Mouse (Mus musculus) midbrain, embryonic 10.5 days (tissue): ENCODE results near the gene Sltm. TPM values are rescaled to one million over a fixed set of nuclear protein-coding genes. Genes with fewer than 3 reads are reported as not detected.

ENCODE experiments used
- DNase-seq: peaks from one replicate; pipeline ENCODE4 v3.0.0-alpha.2; 2017; ENCODE audit warnings: low spot score
- H3K27ac ChIP-seq: fragments of 300-500 bp; sonication (generic); replicated peaks from 2 replicates; pipeline ENCODE4 v1.5.1; 2016; ENCODE audit warnings: mild to moderate bottlenecking
- H3K27me3 ChIP-seq: fragments of 300-500 bp; sonication (generic); 2 replicates; pipeline ENCODE4 v1.6.1; 2016; ENCODE audit warnings: low read depth, mild to moderate bottlenecking; ENCODE audit not compliant: poor library complexity, severe bottlenecking
- H3K36me3 ChIP-seq: fragments of 300-500 bp; sonication (generic); 2 replicates; pipeline ENCODE4 v1.6.1; 2016; ENCODE audit warnings: mild to moderate bottlenecking, moderate library complexity
- H3K4me1 ChIP-seq: fragments of 300-500 bp; sonication (generic); 2 replicates; pipeline ENCODE4 v1.6.1; 2016
- H3K4me3 ChIP-seq: fragments of 300-500 bp; sonication (generic); 2 replicates; pipeline ENCODE4 v1.5.1; 2016; ENCODE audit warnings: mild to moderate bottlenecking, moderate library complexity
- H3K9me3 ChIP-seq: fragments of 300-500 bp; sonication (generic); replicated peaks from 2 replicates; pipeline ENCODE4 v1.6.1; 2016; ENCODE audit warnings: mild to moderate bottlenecking
- WGBS: fragments of 180-500 bp; shearing (Covaris S2); methylation state at CpG from one replicate; pipeline ENCODE4 v1.1.7; 2016; 5-methylcytosine and 5-hydroxymethylcytosine counted together
- polyA plus RNA-seq: library from polyadenylated mRNA; unstranded; fragments of >200 nt; fragmentation: Nextera tagmentation; extraction: Ambion mirVana; gene quantifications from 2 replicates; pipeline ENCODE4 v1.2.1, GENCODE M21; 2016

Gene Sltm
- 62.2 and 63.5 TPM in 2 replicates for polyA plus RNA-seq

DNA sequence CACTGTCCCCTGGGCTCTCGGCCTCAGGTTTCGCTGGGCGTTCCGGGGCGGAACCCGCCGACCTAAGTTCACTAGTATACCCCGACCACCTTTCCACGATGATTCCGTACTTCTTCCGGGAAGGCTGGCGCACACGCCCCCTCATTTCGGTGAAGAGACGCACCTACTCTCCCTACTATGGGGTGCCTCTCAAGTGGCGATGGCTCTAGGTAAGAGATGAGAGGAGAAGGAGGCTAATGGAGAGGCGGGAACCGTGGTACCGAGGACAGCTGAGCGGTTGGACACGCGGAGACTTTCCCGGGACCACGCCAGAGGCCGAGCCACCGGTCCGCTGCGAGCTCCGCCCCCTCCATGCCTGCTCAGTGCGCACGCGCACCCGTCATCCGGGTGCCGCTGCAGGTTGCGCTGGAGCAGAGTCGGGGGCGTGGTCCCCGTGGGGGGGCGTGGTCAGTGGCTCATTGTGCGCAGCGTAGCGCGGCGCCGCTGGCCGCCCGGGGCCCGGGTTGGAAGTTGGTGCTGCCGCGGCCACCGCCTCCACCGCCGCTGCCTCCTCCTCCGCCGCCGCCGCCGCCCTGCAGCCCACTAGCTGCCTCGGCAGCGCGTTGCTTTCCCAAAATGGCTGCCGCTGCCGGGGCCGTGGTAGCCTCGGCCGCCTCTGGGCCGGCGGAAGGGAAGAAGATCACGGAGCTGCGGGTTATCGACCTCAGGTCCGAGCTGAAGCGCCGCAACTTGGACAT lies at the start of gene Sltm:
TSS of gene Sltm (plus strand) at position 450 of the 737 bp plus-strand sequence.
- H3K9me3 ChIP-seq = no peaks in the 10 kb centered on the region
- H3K4me1 ChIP-seq = peaks cover 31% of the 10 kb centered on the region
- WGBS = under 1% methylated on average over 72 of the region's 75 CpGs
- H3K36me3 ChIP-seq = peaks cover 14% of the 10 kb centered on the region
- peak within 1 kb of the TSS; percentile 98 for H3K27ac ChIP-seq
- no peaks in the 10 kb centered on the region for H3K27me3 ChIP-seq
- peak; percentile 98 for DNase-seq
- H3K4me3 ChIP-seq = peak within 1 kb of the TSS; percentile 93

DNA sequence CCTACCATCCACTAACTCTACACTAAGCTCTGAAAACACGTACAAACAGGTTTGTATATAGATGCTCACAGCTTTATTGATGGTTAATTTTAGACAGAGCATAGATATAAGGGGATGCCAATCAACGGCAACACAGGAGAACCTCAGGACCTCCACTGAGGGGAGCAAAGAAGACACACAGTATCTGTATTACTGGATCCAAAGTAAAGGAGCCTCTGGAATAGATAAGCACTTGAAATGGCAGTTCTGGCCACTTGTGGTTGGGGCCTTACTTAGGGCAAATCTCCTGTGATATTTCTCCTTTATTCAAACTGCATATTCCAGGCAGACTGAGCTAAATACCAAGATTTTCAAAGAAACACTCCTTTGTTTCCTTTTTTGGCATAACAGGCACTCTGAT lies 49.5 kb upstream of the Sltm start:
- H3K4me3 ChIP-seq = no peak overlapping the region
- peaks cover 76% of the 10 kb centered on the region for H3K36me3 ChIP-seq
- no peaks in the 10 kb centered on the region for H3K4me1 ChIP-seq
- 93% methylated on average over 2 of the region's 2 CpGs for WGBS
- H3K27me3 ChIP-seq = no peaks in the 10 kb centered on the region
- DNase-seq = no peak
- no peaks in the 10 kb centered on the region for H3K9me3 ChIP-seq
- no peak overlapping the region for H3K27ac ChIP-seq

DNA sequence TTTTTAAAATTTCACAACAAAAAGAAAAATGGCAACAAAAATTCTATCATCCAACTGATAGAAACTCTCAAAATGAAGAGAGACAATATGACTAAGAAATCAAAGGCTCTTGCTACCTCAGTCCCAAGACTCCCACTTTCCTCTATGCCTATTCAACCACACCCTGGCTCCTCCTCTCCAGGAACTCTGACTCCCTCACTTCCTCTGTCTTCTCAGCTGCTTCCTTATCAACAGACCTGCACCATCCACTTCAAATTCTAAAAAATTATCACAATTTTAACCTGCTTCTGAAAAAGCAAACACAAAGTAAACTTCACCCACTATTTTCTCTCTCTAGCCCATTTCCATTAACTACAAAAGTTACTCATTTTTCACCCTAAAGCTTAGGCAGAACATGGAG lies 45.6 kb upstream of the Sltm start:
- H3K4me3 ChIP-seq = no peak overlapping the region
- no peaks in the 10 kb centered on the region for H3K27me3 ChIP-seq
- no peak overlapping the region for H3K27ac ChIP-seq
- DNase-seq = no peak
- H3K36me3 ChIP-seq = peaks cover 75% of the 10 kb centered on the region
- no peaks in the 10 kb centered on the region for H3K9me3 ChIP-seq
- peaks cover 4% of the 10 kb centered on the region for H3K4me1 ChIP-seq

GRCm38 (mm10) chr9:70502284-70503014 lies 40.1 kb upstream of the Sltm start:
- Histone ChIP-seq H3K27me3 (no peaks in the 10 kb centered on the region), H3K4me3 (peak overlapping the region; percentile 98), H3K36me3 (peaks cover 40% of the 10 kb centered on the region), H3K4me1 (peaks cover 14% of the 10 kb centered on the region), H3K27ac (peak overlapping the region; percentile 99), H3K9me3 (no peaks in the 10 kb centered on the region)
- WGBS = 46% methylated on average over 10 of the region's 10 CpGs
- no peak for DNase-seq

DNA sequence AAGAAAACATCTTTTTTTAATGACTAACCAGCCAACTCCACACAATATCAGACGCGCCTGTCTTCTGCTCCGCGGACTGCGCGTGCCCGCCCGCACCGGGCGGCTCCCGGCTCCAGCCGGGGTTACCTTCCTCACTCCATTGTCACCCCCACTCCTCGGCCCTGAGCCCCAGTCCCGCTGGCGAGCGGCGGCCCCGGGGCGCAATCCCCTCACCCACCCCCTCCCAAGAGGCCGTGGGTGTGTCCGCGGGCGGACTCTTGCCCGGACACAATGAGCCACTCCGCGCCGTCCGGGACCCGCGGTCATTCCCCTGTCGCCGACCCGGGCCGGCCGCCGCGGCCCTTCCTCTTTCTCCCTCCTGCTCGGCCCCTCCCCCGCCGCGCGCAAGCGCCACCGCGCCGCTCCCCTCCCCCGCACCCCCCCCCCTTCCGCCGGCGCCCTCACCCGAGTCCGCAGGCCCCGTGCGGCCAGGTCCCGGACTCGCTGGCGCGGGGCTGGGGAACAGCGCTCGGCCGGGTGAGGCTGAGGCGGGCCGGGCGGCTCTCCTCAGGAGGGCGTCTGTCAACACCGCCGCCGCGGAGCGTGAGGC lies 39.4 kb upstream of the Sltm start:
- peak overlapping the region; percentile 99 for H3K27ac ChIP-seq
- peaks cover 33% of the 10 kb centered on the region for H3K36me3 ChIP-seq
- under 1% methylated on average over 58 of the region's 70 CpGs for WGBS
- peaks cover 14% of the 10 kb centered on the region for H3K4me1 ChIP-seq
- no peak for DNase-seq
- H3K9me3 ChIP-seq = no peaks in the 10 kb centered on the region
- H3K4me3 ChIP-seq = peak overlapping the region; percentile 98
- H3K27me3 ChIP-seq = no peaks in the 10 kb centered on the region

DNA sequence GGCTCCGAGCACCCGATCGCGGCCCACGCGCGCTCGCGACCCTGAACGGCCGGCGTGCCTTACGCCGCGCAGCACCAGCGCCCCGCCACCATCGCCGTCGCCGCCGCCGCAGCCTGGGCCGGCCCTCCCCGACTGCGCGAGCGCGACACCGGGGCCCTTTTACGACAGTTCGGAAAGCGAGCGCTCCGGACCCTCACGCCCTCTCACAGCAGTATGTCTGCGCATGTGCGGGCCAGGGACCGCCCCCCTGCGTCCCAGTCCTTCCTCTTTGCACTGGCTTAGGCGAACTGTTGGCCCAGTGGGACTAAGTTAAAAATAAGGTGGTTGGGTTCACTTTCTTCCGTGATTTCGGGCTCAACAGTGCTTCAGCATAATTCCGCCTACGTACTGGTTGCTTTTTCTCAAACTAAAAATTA lies 38.9 kb upstream of the Sltm start, which contains the start of gene Rnf111:
TSS of gene Rnf111 (minus strand) at position 100 of the 416 bp plus-strand sequence.
- WGBS = under 1% methylated on average over 44 of the region's 45 CpGs
- H3K27ac ChIP-seq = peak within 1 kb of the TSS; percentile 99
- H3K9me3 ChIP-seq = no peaks in the 10 kb centered on the region
- peak; percentile 97 for DNase-seq
- H3K4me1 ChIP-seq = peaks cover 14% of the 10 kb centered on the region
- no peaks in the 10 kb centered on the region for H3K27me3 ChIP-seq
- peaks cover 28% of the 10 kb centered on the region for H3K36me3 ChIP-seq
- peak within 1 kb of the TSS; percentile 98 for H3K4me3 ChIP-seq

DNA sequence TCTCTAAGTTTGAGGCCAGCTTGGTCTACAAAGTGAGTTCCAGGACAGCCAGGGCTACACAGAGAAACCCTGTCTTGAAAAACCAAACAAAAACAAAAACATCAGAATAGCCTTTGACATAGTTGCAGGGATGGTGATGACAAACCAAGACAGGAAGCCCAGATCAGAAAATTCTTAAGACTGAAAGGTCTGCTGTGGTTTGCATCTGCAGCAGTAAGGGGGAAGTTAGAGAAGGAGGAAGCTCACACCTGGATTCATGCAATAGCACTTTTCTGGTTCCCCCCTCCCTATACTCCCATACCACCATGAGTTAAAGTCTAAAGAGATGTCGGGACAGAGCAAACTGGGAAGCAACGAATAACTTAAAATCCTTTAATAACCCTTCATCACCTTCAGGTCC lies 36.4 kb upstream of the Sltm start:
- 73% methylated on average over 2 of the region's 2 CpGs for WGBS
- no peak for DNase-seq
- Histone ChIP-seq H3K4me1 (peaks cover 14% of the 10 kb centered on the region), H3K27me3 (no peaks in the 10 kb centered on the region), H3K36me3 (peaks cover 7% of the 10 kb centered on the region; the same call in 1 of the 2 replicates), H3K27ac (no peak overlapping the region), H3K4me3 (no peak overlapping the region), H3K9me3 (no peaks in the 10 kb centered on the region)

DNA sequence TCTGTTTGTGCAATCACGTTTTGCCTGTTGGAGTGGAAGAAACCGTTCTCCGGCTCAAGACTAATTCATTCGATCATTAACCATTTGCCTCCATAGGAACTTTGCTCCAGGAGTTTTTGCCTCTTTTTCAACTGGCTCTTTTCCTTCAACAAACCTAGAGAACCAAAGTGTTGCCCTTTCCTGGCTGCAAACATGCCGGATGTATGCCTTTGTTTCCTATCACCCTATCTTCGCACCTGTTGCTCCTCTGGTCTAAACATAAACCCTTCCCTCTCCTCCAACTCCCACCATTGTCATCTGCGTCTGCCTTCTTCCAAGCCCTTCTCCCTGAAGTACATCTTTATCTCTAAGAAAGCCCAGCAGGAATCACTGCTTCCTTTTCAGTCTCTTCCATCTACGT lies 35.8 kb upstream of the Sltm start:
- 85% methylated on average over 8 of the region's 8 CpGs for WGBS
- H3K36me3 ChIP-seq = peaks cover 1% of the 10 kb centered on the region; the same call in 1 of the 2 replicates

GRCm38 (mm10) chr9:70509906-70510525 lies 32.5 kb upstream of the Sltm start:
- 81% methylated on average over 4 of the region's 4 CpGs for WGBS
- no peak for DNase-seq
- H3K4me1 ChIP-seq = no peaks in the 10 kb centered on the region
- H3K9me3 ChIP-seq = no peaks in the 10 kb centered on the region
- H3K27ac ChIP-seq = no peak overlapping the region
- H3K36me3 ChIP-seq = no peaks in the 10 kb centered on the region
- no peak overlapping the region for H3K4me3 ChIP-seq
- H3K27me3 ChIP-seq = no peaks in the 10 kb centered on the region

More for the DNA sequence above, 35.8 kb upstream of the Sltm start:
- no peak for DNase-seq
- Histone ChIP-seq H3K4me1 (peaks cover 12% of the 10 kb centered on the region), H3K27ac (no peak overlapping the region), H3K9me3 (no peaks in the 10 kb centered on the region), H3K27me3 (no peaks in the 10 kb centered on the region), H3K4me3 (no peak overlapping the region)

DNA sequence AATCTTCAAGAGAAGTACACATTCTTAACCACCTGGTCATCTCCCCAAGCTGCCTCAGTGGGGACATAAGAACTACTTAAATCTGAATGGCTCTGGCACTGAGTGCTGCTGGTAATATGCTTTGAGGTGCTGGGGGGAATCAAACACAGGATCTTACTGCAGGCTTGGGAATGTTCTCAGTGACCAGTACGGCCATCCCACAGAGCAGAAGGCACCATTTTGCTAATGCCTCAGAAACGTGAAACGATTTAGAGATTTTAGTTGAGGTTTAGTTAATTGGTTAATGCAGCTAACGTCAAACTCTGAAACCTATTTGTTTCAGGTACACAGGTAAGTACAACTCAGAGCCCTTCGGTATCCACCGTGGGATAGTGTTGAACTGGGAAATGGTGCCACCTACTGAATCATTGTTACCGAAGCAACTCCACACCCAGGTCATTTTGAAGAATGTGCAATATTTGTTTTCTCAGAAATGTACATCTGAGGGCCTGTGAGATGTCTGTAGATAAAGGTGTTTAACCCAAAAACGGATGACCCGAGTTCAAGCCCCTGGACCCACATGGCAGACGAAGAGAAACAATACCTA lies 31.5 kb upstream of the Sltm start:
- H3K4me3 ChIP-seq = no peak overlapping the region
- no peak for DNase-seq
- no peak overlapping the region for H3K27ac ChIP-seq
- H3K9me3 ChIP-seq = no peaks in the 10 kb centered on the region
- 72% methylated on average over 10 of the region's 10 CpGs for WGBS
- no peaks in the 10 kb centered on the region for H3K4me1 ChIP-seq
- H3K27me3 ChIP-seq = no peaks in the 10 kb centered on the region
- H3K36me3 ChIP-seq = no peaks in the 10 kb centered on the region

DNA sequence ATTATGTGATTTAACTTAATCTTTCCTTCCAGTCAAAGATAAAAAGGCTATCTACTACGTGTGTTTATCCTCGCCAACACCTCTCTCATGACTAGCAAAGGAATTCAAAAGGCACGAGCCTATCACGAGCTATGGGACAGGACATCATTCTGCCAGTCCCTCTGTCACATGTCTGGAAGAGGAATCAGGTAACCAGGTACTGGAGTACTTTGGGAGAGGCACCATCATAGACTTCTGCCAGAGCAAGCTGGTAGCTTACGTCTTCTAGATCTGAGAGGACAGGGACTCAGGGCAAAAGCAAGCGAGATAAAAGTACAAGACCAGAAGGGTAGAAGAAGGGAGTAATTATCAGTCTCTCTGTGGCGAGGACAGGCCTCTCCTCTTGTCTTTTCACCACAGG lies 30.9 kb upstream of the Sltm start:
- WGBS = 83% methylated on average over 7 of the region's 7 CpGs
- no peaks in the 10 kb centered on the region for H3K36me3 ChIP-seq
- no peaks in the 10 kb centered on the region for H3K9me3 ChIP-seq
- no peaks in the 10 kb centered on the region for H3K4me1 ChIP-seq
- no peak overlapping the region for H3K27ac ChIP-seq
- no peak for DNase-seq
- H3K4me3 ChIP-seq = no peak overlapping the region
- no peaks in the 10 kb centered on the region for H3K27me3 ChIP-seq

GRCm38 (mm10) chr9:70520651-70521050 lies 21.9 kb upstream of the Sltm start:
- no peaks in the 10 kb centered on the region for H3K9me3 ChIP-seq
- no peak overlapping the region for H3K27ac ChIP-seq
- H3K27me3 ChIP-seq = no peaks in the 10 kb centered on the region
- no peak overlapping the region for H3K4me3 ChIP-seq
- no peaks in the 10 kb centered on the region for H3K36me3 ChIP-seq
- H3K4me1 ChIP-seq = no peaks in the 10 kb centered on the region
- DNase-seq = no peak
- WGBS = 84% methylated on average over 3 of the region's 3 CpGs
